ENCODE assay signal across 8 mouse cellular contexts in genomic region chr1:171262594-171263130, GRCm38 (mm10). TPM values are rescaled to one million over a fixed set of nuclear protein-coding genes. Genes with fewer than 3 reads are reported as not detected.
DNase-seq lines count a peak whose midpoint lies in the region; ATAC-seq lines count a peak whose summit lies in the region.

No protein-coding gene starts in this region.

- peaks cover 10% of the 10 kb centered on the region for H3K4me1 ChIP-seq in forebrain, embryonic 14.5 days (ENCODE audit: control insufficient read depth, insufficient read depth, low read length)
- H3K4me1 ChIP-seq in liver, embryonic 15.5 days (replicated peaks) = peaks cover 26% of the 10 kb centered on the region
- H3K4me1 ChIP-seq in neural tube, embryonic 15.5 days = peaks cover 17% of the 10 kb centered on the region

- H3K4me3 ChIP-seq in forebrain, embryonic 14.5 days (ENCODE audit: low read depth, low read length) = peak overlapping the region; percentile 10
- H3K4me3 ChIP-seq in liver, embryonic 15.5 days (replicated peaks) = no peak overlapping the region
- peak overlapping the region; percentile 32 for H3K4me3 ChIP-seq in neural tube, embryonic 15.5 days (replicated peaks)

- H3K4me2 ChIP-seq in forebrain, embryonic 14.5 days (ENCODE audit: low read length) = peak overlapping the region; percentile 51
- H3K4me2 ChIP-seq in liver, embryonic 15.5 days = peak overlapping the region; percentile 37
- H3K4me2 ChIP-seq in neural tube, embryonic 15.5 days = peak overlapping the region; percentile 61

- H3K27ac ChIP-seq in forebrain, embryonic 14.5 days (ENCODE audit: low read depth, low read length) = peak overlapping the region; percentile 84
- H3K27ac ChIP-seq in liver, embryonic 15.5 days (replicated peaks) = peak overlapping the region; percentile 57; the same call in 1 of the 2 replicates
- H3K27ac ChIP-seq in neural tube, embryonic 15.5 days (replicated peaks) = peak overlapping the region; percentile 85

- H3K27me3 ChIP-seq in forebrain, embryonic 14.5 days (replicated peaks; ENCODE audit: control insufficient read depth, insufficient read depth, low read length) = no peaks in the 10 kb centered on the region
- peaks cover 44% of the 10 kb centered on the region for H3K27me3 ChIP-seq in liver, embryonic 15.5 days
- H3K27me3 ChIP-seq in neural tube, embryonic 15.5 days (replicated peaks) = 0 out of 2 replicates have a peak, but pooled peaks cover 2% of the 10 kb centered on the region

- H3K36me3 ChIP-seq in forebrain, embryonic 14.5 days (ENCODE audit: control insufficient read depth, insufficient read depth, low read length) = no peaks in the 10 kb centered on the region
- no peaks in the 10 kb centered on the region for H3K36me3 ChIP-seq in liver, embryonic 15.5 days (replicated peaks)
- H3K36me3 ChIP-seq in neural tube, embryonic 15.5 days = no peaks in the 10 kb centered on the region

- intact Hi-C loops in heart, postnatal 10 days (cut with DNase I) = loop anchor here (2.0 kb wide), 1 partner anchor 16 kb away; no protein-coding TSS in a partner anchor

- H3K9ac ChIP-seq in forebrain, embryonic 14.5 days (ENCODE audit: low read length) = peak overlapping the region; percentile 36; the same call in 1 of the 2 replicates
- H3K9ac ChIP-seq in liver, embryonic 15.5 days = no peak overlapping the region
- peak overlapping the region; percentile 42 for H3K9ac ChIP-seq in neural tube, embryonic 15.5 days (replicated peaks)

- no peaks in the 10 kb centered on the region for H3K9me3 ChIP-seq in forebrain, embryonic 14.5 days (replicated peaks; ENCODE audit: control insufficient read depth, low read length)
- no peaks in the 10 kb centered on the region for H3K9me3 ChIP-seq in liver, embryonic 15.5 days (replicated peaks)
- H3K9me3 ChIP-seq in neural tube, embryonic 15.5 days (replicated peaks) = no peaks in the 10 kb centered on the region

- WGBS in forebrain, embryonic 14.5 days = 3% methylated on average over 8 of the region's 8 CpGs
- 2% methylated on average over 8 of the region's 8 CpGs for WGBS in liver, embryonic 15.5 days (ENCODE audit: insufficient replicate concordance)
- 1% methylated on average over 8 of the region's 8 CpGs for WGBS in neural tube, embryonic 15.5 days

- DNase-seq in thymus, postnatal 25 days = peak; percentile 16
- DNase-seq in thymus, postnatal 4 days = no peak
- peak; percentile 92 for DNase-seq in forebrain, embryonic 14.5 days (ENCODE audit: low spot score)
- DNase-seq in heart, postnatal 10 days = peak; percentile 88 to 91
- peak; percentile 71 to 81 for DNase-seq in kidney, postnatal 36 days
- no peak for DNase-seq in spleen, postnatal 14 days (ENCODE audit: low spot score in 2 of 2)

- peak; percentile 73 for ATAC-seq in forebrain, embryonic 14.5 days
- ATAC-seq in liver, embryonic 15.5 days (ENCODE audit: insufficient read depth) = peak; percentile 13; the same call in 1 of the 2 replicates
- peak; percentile 75 for ATAC-seq in neural tube, embryonic 15.5 days (ENCODE audit: low FRiP score)

RNA-seq across cellular contexts. Expression of gene B4galt3, which starts 7.5 kb away (rescaled TPM):
- 74.9 and 94.2 TPM in 2 replicates for polyA plus RNA-seq in forebrain, embryonic 14.5 days (2014; fragmentation: Nextera tagmentation; extraction: Ambion mirVana)
- 10 to 100 TPM; 28.0 to 28.6 TPM for total RNA-seq in heart, postnatal 10 days (2021)
- polyA plus RNA-seq in liver, embryonic 15.5 days (2015; fragmentation: Nextera tagmentation; extraction: Ambion mirVana) = 21.9 and 23.5 TPM in 2 replicates
- polyA plus RNA-seq in neural tube, embryonic 15.5 days (2015; fragmentation: Nextera tagmentation; extraction: Ambion mirVana) = 90.6 and 97.6 TPM in 2 replicates

RNA-seq across cellular contexts. Expression of gene Ndufs2, which starts 11.5 kb away (rescaled TPM):
- polyA plus RNA-seq in forebrain, embryonic 14.5 days (2014; fragmentation: Nextera tagmentation; extraction: Ambion mirVana) = 244 and 260 TPM in 2 replicates
- 1,000 to 10,000 TPM; 1,054 to 1,076 TPM for total RNA-seq in heart, postnatal 10 days (2021)
- polyA plus RNA-seq in liver, embryonic 15.5 days (2015; fragmentation: Nextera tagmentation; extraction: Ambion mirVana) = 137 and 144 TPM in 2 replicates
- polyA plus RNA-seq in neural tube, embryonic 15.5 days (2015; fragmentation: Nextera tagmentation; extraction: Ambion mirVana) = 237 and 260 TPM in 2 replicates

RNA-seq across cellular contexts. Expression of gene Adamts4, which starts 12.4 kb away (rescaled TPM):
- 2.5 and 3.9 TPM in 2 replicates for polyA plus RNA-seq in forebrain, embryonic 14.5 days (2014; fragmentation: Nextera tagmentation; extraction: Ambion mirVana)
- 1 to 10 TPM; 5.1 to 7.8 TPM for total RNA-seq in heart, postnatal 10 days (2021)
- polyA plus RNA-seq in liver, embryonic 15.5 days (2015; fragmentation: Nextera tagmentation; extraction: Ambion mirVana) = 0.58 and 0.60 TPM in 2 replicates
- 3.3 and 3.6 TPM in 2 replicates for polyA plus RNA-seq in neural tube, embryonic 15.5 days (2015; fragmentation: Nextera tagmentation; extraction: Ambion mirVana)

RNA-seq across cellular contexts. Expression of gene Ppox, which starts 18.3 kb away (rescaled TPM):
- 41.4 and 46.0 TPM in 2 replicates for polyA plus RNA-seq in forebrain, embryonic 14.5 days (2014; fragmentation: Nextera tagmentation; extraction: Ambion mirVana)
- 10 to 100 TPM; 20.7 to 21.4 TPM for total RNA-seq in heart, postnatal 10 days (2021)
- polyA plus RNA-seq in liver, embryonic 15.5 days (2015; fragmentation: Nextera tagmentation; extraction: Ambion mirVana) = 214 and 226 TPM in 2 replicates
- 42.7 and 48.0 TPM in 2 replicates for polyA plus RNA-seq in neural tube, embryonic 15.5 days (2015; fragmentation: Nextera tagmentation; extraction: Ambion mirVana)

RNA-seq across cellular contexts. Expression of gene Usp21, which starts 25.1 kb away (rescaled TPM):
- polyA plus RNA-seq in forebrain, embryonic 14.5 days (2014; fragmentation: Nextera tagmentation; extraction: Ambion mirVana) = 89.9 and 104 TPM in 2 replicates
- total RNA-seq in heart, postnatal 10 days (2021) = 10 to 100 TPM; 20.7 to 26.8 TPM
- 24.9 and 28.5 TPM in 2 replicates for polyA plus RNA-seq in liver, embryonic 15.5 days (2015; fragmentation: Nextera tagmentation; extraction: Ambion mirVana)
- 87.4 and 91.6 TPM in 2 replicates for polyA plus RNA-seq in neural tube, embryonic 15.5 days (2015; fragmentation: Nextera tagmentation; extraction: Ambion mirVana)

Comparison
In these comparisons a context has a peak if more than half of its experiments do, and no peak if none do; other contexts are left out.
1. DNase-seq: peak in thymus, postnatal 25 days (single experiment), forebrain, embryonic 14.5 days (single experiment), heart, postnatal 10 days (2 of 2) and kidney, postnatal 36 days (2 of 2); none in thymus, postnatal 4 days (single experiment) and spleen, postnatal 14 days (0 of 2).
2. ATAC-seq: peak in every context shown above with its lines; median percentile 75 in neural tube, embryonic 15.5 days; 73 in forebrain, embryonic 14.5 days; 13 in liver, embryonic 15.5 days.
3. Peak in every context shown above with its lines, with median percentiles within 50 percentile points of each other: H3K27ac ChIP-seq and H3K4me2 ChIP-seq.